Mouse (Mus musculus): ENCODE results near the gene Tomm20l.

DNA sequence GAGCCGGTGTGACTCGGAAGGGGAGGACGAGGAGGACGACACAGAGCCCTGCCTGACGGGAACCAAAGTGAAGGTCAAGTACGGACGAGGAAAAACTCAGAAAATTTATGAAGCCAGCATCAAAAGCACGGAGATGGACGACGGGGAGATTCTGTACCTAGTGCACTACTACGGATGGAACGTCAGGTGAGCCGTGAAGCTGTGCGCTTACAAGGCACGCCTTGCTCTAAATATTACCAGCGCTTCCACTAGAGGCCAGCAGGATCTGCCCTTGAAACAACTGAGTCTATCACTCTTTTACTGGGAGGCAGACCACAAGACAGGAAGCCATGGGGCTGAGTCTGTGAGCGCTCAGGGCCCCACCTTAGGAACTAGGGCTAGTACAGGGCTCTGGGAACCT, 41.4 kb upstream of the Tomm20l start:
- TF ChIP-seq POLR2A (IDR thresholded peaks at IDR 0.05; ENCODE audit: insufficient read length, low read depth): no peak
- TF ChIP-seq MAX (IDR thresholded peaks at IDR 0.05; ENCODE audit: low read depth): no peak
- no peak for TF ChIP-seq MYOG (IDR thresholded peaks at IDR 0.05; ENCODE audit: control insufficient read depth in 1 of 3, insufficient read depth in 1 of 3, insufficient read length in 2 of 3, low read depth in 2 of 3)
- no peak for TF ChIP-seq MYOD1 (IDR thresholded peaks at IDR 0.05; ENCODE audit: control insufficient read depth in 1 of 3, insufficient read length in 2 of 3, low read depth in 2 of 3)
- no peak for TF ChIP-seq REST (IDR thresholded peaks at IDR 0.05; ENCODE audit: insufficient read depth, insufficient read length)
- no peak for TF ChIP-seq POLR2AphosphoS2 (IDR thresholded peaks at IDR 0.05; ENCODE audit: insufficient read length, low read depth)
- TF ChIP-seq SRF (IDR thresholded peaks at IDR 0.05; ENCODE audit: control insufficient read depth, insufficient read length, low read depth): no peak
